Mouse (Mus musculus) kidney, postnatal 0 days (tissue): ENCODE data around the gene Shd. TPM values are rescaled to one million over a fixed set of nuclear protein-coding genes. Genes with fewer than 3 reads are reported as not detected.

Experiments used
- ATAC-seq: fragments of 200-750 bp; cut with Nextera tagmentation; replicated peaks from 2 replicates; pipeline ENCODE4 v1.8.0; 2017; ENCODE audit warnings: low read depth, moderate number of reproducible peaks, moderate TSS enrichment, moderate library complexity; ENCODE audit not compliant: low FRiP score
- DNase-seq: peaks from one replicate; pipeline ENCODE4 v3.0.0-alpha.2; 2016; ENCODE audit warnings: low spot score
- H3K27ac ChIP-seq: fragments of 300-500 bp; sonication (generic); 2 replicates; pipeline ENCODE4 v1.5.1; 2014; ENCODE audit warnings: mild to moderate bottlenecking
- H3K27me3 ChIP-seq: fragments of 300-500 bp; sonication (generic); 2 replicates; pipeline ENCODE4 v1.6.1; 2014; ENCODE audit warnings: low read length, mixed read lengths; ENCODE audit not compliant: insufficient read depth
- H3K36me3 ChIP-seq: fragments of 300-500 bp; sonication (generic); 2 replicates; pipeline ENCODE4 v1.6.1; 2014; ENCODE audit warnings: low read length, mixed read lengths; ENCODE audit not compliant: insufficient read depth
- H3K4me1 ChIP-seq: fragments of 300-500 bp; sonication (generic); replicated peaks from 2 replicates; pipeline ENCODE4 v1.6.1; 2014; ENCODE audit warnings: antibody characterized with exemption, low read length, mixed read lengths; ENCODE audit not compliant: insufficient read depth
- H3K4me2 ChIP-seq: fragments of 300-500 bp; sonication (generic); 2 replicates; pipeline ENCODE4 v1.6.1; 2014; ENCODE audit warnings: mild to moderate bottlenecking, low read length, moderate library complexity, mixed read lengths
- H3K4me3 ChIP-seq: fragments of 300-500 bp; sonication (generic); replicated peaks from 2 replicates; pipeline ENCODE4 v1.5.1; 2014; ENCODE audit warnings: low read depth, low read length
- H3K9ac ChIP-seq: fragments of 300-500 bp; sonication (generic); 2 replicates; pipeline ENCODE4 v1.6.1; 2014; ENCODE audit warnings: low read depth, low read length
- H3K9me3 ChIP-seq: fragments of 300-500 bp; sonication (generic); replicated peaks from 2 replicates; pipeline ENCODE4 v1.6.1; 2016; ENCODE audit warnings: low read length, inconsistent platforms, mixed read lengths
- CTCF ChIP-seq: IDR thresholded peaks from 2 replicates; pipeline ENCODE4 v1.5.1; 2016; ENCODE audit warnings: antibody characterized with exemption, low read depth, mild to moderate bottlenecking, moderate library complexity
- WGBS: fragments of 180-500 bp; shearing (Covaris S2); extraction: QIAGEN DNeasy Blood & Tissue Kit; methylation state at CpG from one replicate; pipeline ENCODE4 v1.1.7; 2014; 5-methylcytosine and 5-hydroxymethylcytosine counted together
- polyA plus RNA-seq: library from polyadenylated mRNA; unstranded; fragments of >200 nt; fragmentation: Nextera tagmentation; extraction: Ambion mirVana; gene quantifications from 2 replicates; pipeline ENCODE4 v1.2.1, GENCODE M21; 2015

Shd gene
- polyA plus RNA-seq, 1 experiment from 2014 or later = 54.2 TPM

- WGBS = 92% methylated on average over 9 of the region's 9 CpGs
- no peak overlapping the region for H3K4me3 ChIP-seq
- no peak overlapping the region for H3K4me2 ChIP-seq
- ATAC-seq (no peak), DNase-seq (no peak)
- H3K9me3 ChIP-seq = no peaks in the 10 kb centered on the region
- peaks cover 4% of the 10 kb centered on the region for H3K4me1 ChIP-seq
- no peak for TF ChIP-seq CTCF
- H3K9ac ChIP-seq = no peak overlapping the region
- peaks cover 52% of the 10 kb centered on the region for H3K36me3 ChIP-seq
- H3K27me3 ChIP-seq = no peaks in the 10 kb centered on the region
- H3K27ac ChIP-seq = no peak overlapping the region
Measured at GRCm38 (mm10) chr17:56015293-56015692, 45.0 kb downstream of the Shd start.

GRCm38 (mm10) chr17:56016382-56016781, 46.1 kb downstream of the Shd start:
- ATAC-seq (no peak), DNase-seq (no peak)
- Histone ChIP-seq H3K4me2 (no peak overlapping the region), H3K4me1 (no peaks in the 10 kb centered on the region), H3K27ac (no peak overlapping the region), H3K9ac (no peak overlapping the region), H3K36me3 (peaks cover 55% of the 10 kb centered on the region), H3K4me3 (no peak overlapping the region), H3K27me3 (no peaks in the 10 kb centered on the region), H3K9me3 (no peaks in the 10 kb centered on the region)
- WGBS = 81% methylated on average over 8 of the region's 8 CpGs
- no peak for TF ChIP-seq CTCF

- Histone ChIP-seq H3K9me3 (no peaks in the 10 kb centered on the region), H3K9ac (no peak overlapping the region), H3K4me3 (no peak overlapping the region), H3K36me3 (peaks cover 55% of the 10 kb centered on the region), H3K27ac (no peak overlapping the region), H3K4me2 (no peak overlapping the region), H3K27me3 (no peaks in the 10 kb centered on the region), H3K4me1 (no peaks in the 10 kb centered on the region)
- ATAC-seq = no peak
- TF ChIP-seq CTCF = no peak
- DNase-seq = no peak
- 74% methylated on average over 15 of the region's 15 CpGs for WGBS
Measured at GRCm38 (mm10) chr17:56016793-56017785, 46.8 kb downstream of the Shd start.

GRCm38 (mm10) chr17:56017848-56018247, 47.6 kb downstream of the Shd start:
- no peak overlapping the region for H3K4me3 ChIP-seq
- DNase-seq = no peak
- no peaks in the 10 kb centered on the region for H3K27me3 ChIP-seq

GRCm38 (mm10) chr17:56018347-56019131, 48.3 kb downstream of the Shd start:
- H3K36me3 ChIP-seq = peaks cover 55% of the 10 kb centered on the region
- DNase-seq (peak; percentile 45), ATAC-seq (peak; percentile 52)
- peak; percentile 67 for TF ChIP-seq CTCF
- no peak overlapping the region for H3K4me3 ChIP-seq
- no peaks in the 10 kb centered on the region; the same call in 1 of the 2 replicates for H3K4me1 ChIP-seq
- H3K27ac ChIP-seq = no peak overlapping the region
- no peaks in the 10 kb centered on the region for H3K9me3 ChIP-seq
- no peak overlapping the region for H3K4me2 ChIP-seq
- H3K27me3 ChIP-seq = no peaks in the 10 kb centered on the region
- H3K9ac ChIP-seq = no peak overlapping the region
- WGBS = 65% methylated on average over 20 of the region's 20 CpGs

More at GRCm38 (mm10) chr17:56017848-56018247, 47.6 kb downstream of the Shd start:
- Histone ChIP-seq H3K4me1 (no peaks in the 10 kb centered on the region; the same call in 1 of the 2 replicates), H3K9ac (no peak overlapping the region), H3K36me3 (peaks cover 55% of the 10 kb centered on the region), H3K27ac (no peak overlapping the region), H3K9me3 (no peaks in the 10 kb centered on the region), H3K4me2 (no peak overlapping the region)
- no peak for TF ChIP-seq CTCF
- 92% methylated on average over 6 of the region's 7 CpGs for WGBS
- no peak for ATAC-seq

GRCm38 (mm10) chr17:56020400-56021084, 50.3 kb downstream of the Shd start:
- Histone ChIP-seq H3K4me1 (no peaks in the 10 kb centered on the region; the same call in 1 of the 2 replicates), H3K4me3 (no peak overlapping the region), H3K9me3 (no peaks in the 10 kb centered on the region), H3K4me2 (no peak overlapping the region), H3K27me3 (no peaks in the 10 kb centered on the region), H3K27ac (no peak overlapping the region), H3K9ac (no peak overlapping the region), H3K36me3 (peaks cover 46% of the 10 kb centered on the region)
- DNase-seq (no peak), ATAC-seq (no peak)
- no peak for TF ChIP-seq CTCF
- WGBS = 79% methylated on average over 6 of the region's 6 CpGs
